Comparison of ENCODE assay signal across 8 mouse cellular contexts in genomic region chr11:53529253-53529557, GRCm38 (mm10). TPM values are rescaled to one million over a fixed set of nuclear protein-coding genes. Genes with fewer than 3 reads are reported as not detected.
DNase-seq lines count a peak whose midpoint lies in the region; ATAC-seq and TF ChIP-seq lines count a peak whose summit lies in the region.
"Had no signal": no experiment of that assay in that cellular context is flagged by ENCODE, and none has a peak within 500 bp of the region (broad histone marks: within the 10 kb centered on the region; RNA-seq: fewer than 3 reads in every experiment).

No protein-coding gene starts in this region.

- no peak for TF ChIP-seq EP300 in lung, postnatal 0 days (IDR thresholded peaks at IDR 0.05)

- H3K4me3 ChIP-seq in lung, postnatal 0 days (ENCODE audit: low read depth, low read length) = no peak overlapping the region
- no peak overlapping the region for H3K4me3 ChIP-seq in liver, embryonic 12.5 days

- peaks cover 10% of the 10 kb centered on the region; the same call in 1 of the 2 replicates for H3K4me1 ChIP-seq in lung, postnatal 0 days (ENCODE audit: insufficient read depth, low read depth, low read length)
- peaks cover 77% of the 10 kb centered on the region for H3K4me1 ChIP-seq in liver, embryonic 12.5 days

- peaks cover 2% of the 10 kb centered on the region; the same call in 1 of the 2 replicates for H3K36me3 ChIP-seq in lung, postnatal 0 days (ENCODE audit: insufficient read depth, low read length)
- peaks cover 57% of the 10 kb centered on the region for H3K36me3 ChIP-seq in liver, embryonic 12.5 days

- no peaks in the 10 kb centered on the region for H3K9me3 ChIP-seq in lung, postnatal 0 days (ENCODE audit: low read length)
- no peaks in the 10 kb centered on the region for H3K9me3 ChIP-seq in liver, embryonic 12.5 days (replicated peaks)

- WGBS in lung, postnatal 0 days = 32% methylated on average over 6 of the region's 6 CpGs
- 58% methylated on average over 6 of the region's 6 CpGs for WGBS in liver, embryonic 12.5 days (ENCODE audit: insufficient replicate concordance)

- H3K9ac ChIP-seq in lung, postnatal 0 days (replicated peaks; ENCODE audit: low read depth) = no peak overlapping the region
- no peak overlapping the region for H3K9ac ChIP-seq in liver, embryonic 12.5 days

- TF ChIP-seq CTCF in lung, postnatal 0 days (IDR thresholded peaks at IDR 0.05) = no peak

- H3K27ac ChIP-seq in lung, postnatal 0 days (ENCODE audit: low read length) = no peak overlapping the region
- H3K27ac ChIP-seq in liver, embryonic 12.5 days = no peak overlapping the region

- no peaks in the 10 kb centered on the region for H3K27me3 ChIP-seq in lung, postnatal 0 days (replicated peaks; ENCODE audit: insufficient read depth, low read length)
- no peaks in the 10 kb centered on the region for H3K27me3 ChIP-seq in liver, embryonic 12.5 days (replicated peaks)

- no peak overlapping the region for H3K4me2 ChIP-seq in lung, postnatal 0 days (replicated peaks; ENCODE audit: low read depth, low read length)
- H3K4me2 ChIP-seq in liver, embryonic 12.5 days = no peak overlapping the region

- peak; percentile 59 to 61 for DNase-seq in left cerebral cortex, adult 18-20 months (ENCODE audit: low spot score in 2 of 2)
- no peak for DNase-seq in left cerebral cortex, adult 8-10 months (ENCODE audit: low spot score in 2 of 2)
- peak; percentile 91 for DNase-seq in cerebellum, adult 9-11 months
- DNase-seq in heart, adult 8-10 months (ENCODE audit: low spot score) = peak; percentile 77
- peak; percentile 70 for DNase-seq in lung, postnatal 0 days (ENCODE audit: low spot score)
- DNase-seq in testis, postnatal 14 days (ENCODE audit: low spot score) = no peak

- peak; percentile 41; the same call in 1 of the 2 replicates for ATAC-seq in lung, postnatal 0 days
- no peak for ATAC-seq in liver, embryonic 12.5 days

RNA-seq across cellular contexts. Expression of gene Sept8, which starts 10.1 kb away (rescaled TPM):
- total RNA-seq in left cerebral cortex, adult 18-20 months (2021) = 100 to 1,000 TPM; 288 to 309 TPM
- total RNA-seq in left cerebral cortex, adult 8-10 months (2022) = 100 to 1,000 TPM; 279 to 287 (median 284) TPM
- 10 to 100 TPM; 22.3 to 27.2 (median 25.6) TPM for total RNA-seq in heart, adult 8-10 months (2022)
- 13.9 and 15.5 TPM in 2 replicates for polyA plus RNA-seq in lung, postnatal 0 days (2015; fragmentation: Nextera tagmentation; extraction: Ambion mirVana)
- polyA plus RNA-seq in liver, embryonic 12.5 days (2016; fragmentation: Nextera tagmentation; extraction: Ambion mirVana) = 33.5 and 34.3 TPM in 2 replicates

RNA-seq across cellular contexts. Expression of gene Kif3a, which starts 38.0 kb away (rescaled TPM):
- 100 to 1,000 TPM; 118 to 119 TPM for total RNA-seq in left cerebral cortex, adult 18-20 months (2021)
- 100 to 1,000 TPM; 120 to 121 (median 121) TPM for total RNA-seq in left cerebral cortex, adult 8-10 months (2022)
- 10 to 100 TPM in 1 of 4 experiments, 1 to 10 TPM in 3; 8.2 to 10.3 (median 8.8) TPM for total RNA-seq in heart, adult 8-10 months (2022)
- 39.4 and 39.9 TPM in 2 replicates for polyA plus RNA-seq in lung, postnatal 0 days (2015; fragmentation: Nextera tagmentation; extraction: Ambion mirVana)
- polyA plus RNA-seq in liver, embryonic 12.5 days (2016; fragmentation: Nextera tagmentation; extraction: Ambion mirVana) = 13.7 and 14.5 TPM in 2 replicates

RNA-seq across cellular contexts. Expression of gene Sowaha, which starts 49.1 kb away (rescaled TPM):
- 10 to 100 TPM; 61.7 to 78.5 TPM for total RNA-seq in left cerebral cortex, adult 18-20 months (2021)
- total RNA-seq in left cerebral cortex, adult 8-10 months (2022) = 10 to 100 TPM; 62.2 to 73.5 (median 64.2) TPM
- total RNA-seq in heart, adult 8-10 months (2022) = under 1 TPM; 0.22 to 0.44 (median 0.34) TPM
- polyA plus RNA-seq in lung, postnatal 0 days (2015; fragmentation: Nextera tagmentation; extraction: Ambion mirVana) = 0.42 and 0.62 TPM in 2 replicates
- 9.8 and 10.1 TPM in 2 replicates for polyA plus RNA-seq in liver, embryonic 12.5 days (2016; fragmentation: Nextera tagmentation; extraction: Ambion mirVana)
- total RNA-seq: hematopoietic stem cell, adult 5-6 weeks had no signal

RNA-seq across cellular contexts. Expression of gene Gm9945, which starts 49.2 kb away (rescaled TPM):
- 1 to 10 TPM; 2.0 to 2.1 TPM for total RNA-seq in left cerebral cortex, adult 18-20 months (2021)
- total RNA-seq in left cerebral cortex, adult 8-10 months (2022) = 1 to 10 TPM; 1.8 to 3.3 (median 2.1) TPM
- not detected for total RNA-seq in heart, adult 8-10 months (2022)
- polyA plus RNA-seq in lung, postnatal 0 days (2015; fragmentation: Nextera tagmentation; extraction: Ambion mirVana) = not detected in 2 replicates
- 0.14 and 0.48 TPM in 2 replicates for polyA plus RNA-seq in liver, embryonic 12.5 days (2016; fragmentation: Nextera tagmentation; extraction: Ambion mirVana)
- total RNA-seq: hematopoietic stem cell, adult 5-6 weeks had no signal

RNA-seq across cellular contexts. Expression of gene Gm9837, which starts 58.9 kb away (rescaled TPM):
- not detected for total RNA-seq in left cerebral cortex, adult 18-20 months (2021)
- total RNA-seq in left cerebral cortex, adult 8-10 months (2022) = not detected
- total RNA-seq in heart, adult 8-10 months (2022) = not detected
- polyA plus RNA-seq in lung, postnatal 0 days (2015; fragmentation: Nextera tagmentation; extraction: Ambion mirVana) = not detected in 2 replicates
- polyA plus RNA-seq in liver, embryonic 12.5 days (2016; fragmentation: Nextera tagmentation; extraction: Ambion mirVana) = not detected in 2 replicates
- total RNA-seq: hematopoietic stem cell, adult 5-6 weeks had no signal

Comparison
In these comparisons a context has a peak if more than half of its experiments do, and no peak if none do; other contexts are left out.
1. DNase-seq: peak in left cerebral cortex, adult 18-20 months (2 of 2), cerebellum, adult 9-11 months (single experiment), heart, adult 8-10 months (single experiment) and lung, postnatal 0 days (single experiment); none in left cerebral cortex, adult 8-10 months (0 of 2) and testis, postnatal 14 days (single experiment).
2. RNA of gene Sept8, which starts 10.1 kb away (total RNA-seq): 288 to 309 TPM in left cerebral cortex, adult 18-20 months and 279 to 287 TPM in left cerebral cortex, adult 8-10 months; 22.3 to 27.2 TPM in heart, adult 8-10 months; every median in the first group is over 4 times any median in the second.
3. RNA of gene Kif3a, which starts 38.0 kb away (total RNA-seq): 120 to 121 TPM in left cerebral cortex, adult 8-10 months and 118 to 119 TPM in left cerebral cortex, adult 18-20 months; 8.2 to 10.3 TPM in heart, adult 8-10 months; every median in the first group is over 10 times any median in the second.
4. RNA of gene Sowaha, which starts 49.1 kb away (total RNA-seq): 61.7 to 78.5 TPM in left cerebral cortex, adult 18-20 months and 62.2 to 73.5 TPM in left cerebral cortex, adult 8-10 months; 0.22 to 0.44 TPM in heart, adult 8-10 months; every median in the first group is over 10 times any median in the second.